Mouse (Mus musculus): ENCODE measurements around the gene Sorbs1.

The Sorbs1 gene

GRCm38 (mm10) chr19:40302916-40303315 lies 210.7 kb downstream of the Sorbs1 start:
- peak; percentile 70 for DNase-seq (ENCODE audit: low read depth, low spot score)

DNA sequence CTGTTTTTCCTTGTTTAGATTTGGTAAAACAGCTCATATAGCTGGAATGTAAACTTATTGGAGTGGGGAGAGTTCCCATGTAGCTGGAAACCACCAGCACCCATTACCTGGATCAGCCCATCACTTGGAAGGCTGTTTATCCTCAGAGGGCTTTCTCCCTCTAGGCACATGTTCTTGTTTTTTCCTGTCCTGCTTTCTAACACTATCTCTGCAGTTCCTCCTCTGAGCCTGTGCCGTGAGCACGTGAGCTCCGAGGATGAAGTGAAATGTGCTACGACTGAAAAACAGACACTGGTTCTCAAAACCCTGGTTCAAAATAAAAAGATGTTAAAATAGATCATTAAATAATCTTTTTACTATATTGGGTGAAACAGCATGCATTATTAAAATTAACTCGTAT lies 211.1 kb downstream of the Sorbs1 start:
- DNase-seq (ENCODE audit: low read depth, low spot score), result peak; percentile 45

DNA sequence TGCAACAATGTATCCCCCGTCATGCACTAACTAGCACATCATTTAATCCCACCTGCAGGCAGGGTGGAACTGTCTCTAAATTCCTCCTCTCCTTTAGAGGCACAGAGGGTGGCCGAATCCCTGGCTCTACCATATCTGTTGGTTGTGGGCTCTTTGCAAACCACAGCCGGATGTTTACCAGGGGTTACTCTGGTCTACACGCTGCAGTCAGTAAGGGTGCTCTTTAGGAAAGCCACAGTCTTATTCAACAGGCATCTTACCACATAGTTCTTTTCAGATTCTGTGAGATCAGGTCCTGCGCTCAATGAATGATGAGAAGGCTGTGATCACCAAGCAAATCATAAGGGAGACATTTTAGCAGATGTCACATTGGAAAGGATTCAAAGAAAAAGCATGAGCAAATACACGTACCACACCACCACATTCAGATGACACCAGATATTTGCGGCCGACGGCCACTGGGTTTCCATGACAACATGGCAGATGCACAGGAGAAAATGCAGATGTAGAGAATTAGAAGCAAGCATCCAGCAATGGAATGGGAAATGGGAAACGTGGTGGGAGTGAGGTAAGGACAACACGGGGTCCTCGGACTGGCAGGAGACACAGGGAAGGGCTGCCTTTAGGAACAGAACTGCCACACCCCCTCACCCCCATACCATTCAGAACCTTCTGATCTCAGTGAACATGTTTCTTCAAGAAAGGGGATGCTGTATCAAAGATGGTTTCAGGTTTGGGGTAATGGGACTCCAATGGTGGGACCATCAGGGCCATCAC lies 213.4 kb downstream of the Sorbs1 start:
- peak; percentile 68 for DNase-seq (ENCODE audit: low read depth, low spot score)

GRCm38 (mm10) chr19:40299182-40299581 lies 214.4 kb downstream of the Sorbs1 start:
- DNase-seq (ENCODE audit: low read depth, low spot score), result peak; percentile 63

- DNase-seq (ENCODE audit: low read depth, low spot score), result peak; percentile 91
Measured at GRCm38 (mm10) chr19:40298574-40298973, 215.0 kb downstream of the Sorbs1 start.

DNA sequence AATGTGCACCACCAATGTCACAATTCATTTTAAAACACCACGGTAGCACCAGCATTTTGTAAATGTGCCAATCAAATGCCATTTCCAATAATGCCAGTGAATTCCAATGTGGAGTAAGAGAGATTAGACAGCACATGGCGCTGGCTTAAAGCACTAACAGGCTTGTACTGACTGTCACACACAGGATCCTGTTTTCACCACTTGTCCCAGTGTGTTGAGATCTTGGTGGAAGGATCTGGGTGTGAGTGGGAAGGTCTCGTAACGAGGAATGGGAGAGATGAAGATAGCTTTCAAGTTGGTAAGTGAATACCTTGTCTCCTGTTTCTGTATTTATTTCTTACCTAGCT lies 215.8 kb downstream of the Sorbs1 start:
- DNase-seq (ENCODE audit: low read depth, low spot score), result peak; percentile 54

GRCm38 (mm10) chr19:40297078-40297797 lies 216.3 kb downstream of the Sorbs1 start:
- DNase-seq (ENCODE audit: low read depth, low spot score), result peak; percentile 80

DNA sequence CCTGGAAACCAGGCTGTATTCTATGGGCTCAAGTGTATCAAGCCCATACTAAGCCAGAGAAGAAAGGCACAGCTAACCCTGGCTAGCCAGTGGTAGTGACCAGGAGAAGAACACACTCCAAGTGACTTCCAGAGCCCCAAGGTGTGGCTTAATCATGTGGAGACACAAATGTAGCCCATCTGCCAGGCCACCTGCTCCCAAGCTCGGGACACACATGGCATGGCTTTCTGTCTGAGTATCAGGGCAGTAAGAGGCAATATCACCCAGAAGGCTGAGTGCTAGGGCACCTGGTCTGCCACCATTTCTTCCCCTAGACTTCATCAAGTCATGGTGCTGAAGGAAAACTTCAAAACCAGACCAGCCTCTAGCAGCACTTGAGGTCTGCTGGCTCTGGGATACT lies 219.3 kb downstream of the Sorbs1 start:
- peak; percentile 66 for DNase-seq (ENCODE audit: low read depth, low spot score)

- DNase-seq (ENCODE audit: low read depth, low spot score), result no peak
Measured at GRCm38 (mm10) chr19:40293791-40294190, 219.8 kb downstream of the Sorbs1 start.

- DNase-seq (ENCODE audit: low read depth, low spot score), result peak; percentile 65
Measured at GRCm38 (mm10) chr19:40290099-40290724, 223.4 kb downstream of the Sorbs1 start.

DNA sequence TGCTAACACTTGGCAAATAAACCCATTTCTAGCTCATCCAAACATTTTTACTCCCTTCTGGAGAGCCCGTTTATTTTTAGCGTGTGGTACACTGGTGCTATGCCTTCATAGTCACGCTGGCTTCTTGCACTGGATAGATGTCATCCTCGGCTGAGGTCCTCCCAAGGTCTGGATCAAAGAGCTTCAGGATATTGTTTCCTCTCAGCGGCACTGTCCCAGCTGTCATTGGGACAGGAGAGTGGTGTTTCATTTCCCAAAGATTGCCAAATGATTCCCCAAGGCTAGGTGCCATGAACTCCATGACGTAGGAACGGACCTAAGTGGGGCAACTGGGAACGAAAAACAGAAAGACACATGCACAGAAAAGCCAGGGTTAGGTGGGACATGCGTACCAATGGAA lies 225.2 kb downstream of the Sorbs1 start:
- DNase-seq (ENCODE audit: low read depth, low spot score), result no peak

GRCm38 (mm10) chr19:40284704-40285103 lies 228.9 kb downstream of the Sorbs1 start:
- no peak for DNase-seq (ENCODE audit: low read depth, low spot score)

DNA sequence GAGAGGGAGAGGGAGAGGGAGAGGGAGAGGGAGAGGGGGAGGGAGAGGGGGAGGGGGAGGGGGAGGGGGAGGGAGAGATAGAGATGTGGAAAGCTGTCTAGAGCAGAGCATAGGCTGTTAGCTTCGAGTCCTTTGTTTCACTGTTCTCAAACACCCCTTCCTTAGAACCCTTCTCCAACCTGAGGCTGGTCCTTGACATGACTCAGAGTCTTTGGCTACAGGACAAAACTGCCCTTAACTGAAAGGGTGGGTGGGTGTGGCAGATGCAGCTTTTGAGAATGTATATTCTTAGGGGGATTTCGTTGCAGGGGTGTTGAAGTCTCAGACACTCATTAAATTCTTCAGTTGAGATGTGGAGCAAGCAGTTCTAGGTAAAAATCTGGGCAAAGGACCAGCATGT lies 230.2 kb downstream of the Sorbs1 start:
- DNase-seq (ENCODE audit: low read depth, low spot score), result no peak

DNA sequence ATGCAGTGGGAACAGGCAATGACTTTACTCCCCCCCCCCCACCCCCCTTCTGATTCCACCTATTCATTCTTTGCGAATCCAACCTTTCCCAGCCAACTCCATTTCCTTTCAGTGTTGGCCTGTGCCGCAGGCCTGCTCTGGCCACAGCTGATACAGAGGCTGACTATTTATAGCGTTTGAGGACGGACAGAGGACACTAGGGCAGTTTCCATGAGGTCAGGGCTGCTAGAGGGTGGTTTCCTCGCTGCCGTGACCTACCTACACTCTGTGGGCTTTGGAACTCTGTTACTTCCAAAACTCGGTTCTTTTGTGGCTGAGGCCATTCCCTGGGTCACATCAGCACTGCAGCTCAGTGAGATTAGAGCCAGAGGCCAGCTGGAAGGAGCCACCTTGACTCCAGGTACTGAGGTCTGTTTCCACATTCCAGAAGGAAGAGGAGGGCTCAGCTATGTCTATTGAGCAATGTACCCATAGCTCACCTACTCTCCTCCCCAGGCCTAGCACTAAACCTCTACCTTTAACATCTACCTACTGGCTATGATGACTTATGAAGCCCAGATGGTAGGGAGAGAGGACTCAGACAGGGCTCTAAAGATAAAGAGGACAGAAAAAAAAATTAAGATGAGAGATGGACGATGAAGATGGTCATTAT lies 235.1 kb downstream of the Sorbs1 start:
- DNase-seq (ENCODE audit: low read depth, low spot score), result no peak

- DNase-seq (ENCODE audit: low read depth, low spot score), result no peak
Measured at GRCm38 (mm10) chr19:40277494-40277893, 236.1 kb downstream of the Sorbs1 start.

GRCm38 (mm10) chr19:40275401-40276188 lies 238.0 kb downstream of the Sorbs1 start:
- DNase-seq (ENCODE audit: low read depth, low spot score), result no peak

DNA sequence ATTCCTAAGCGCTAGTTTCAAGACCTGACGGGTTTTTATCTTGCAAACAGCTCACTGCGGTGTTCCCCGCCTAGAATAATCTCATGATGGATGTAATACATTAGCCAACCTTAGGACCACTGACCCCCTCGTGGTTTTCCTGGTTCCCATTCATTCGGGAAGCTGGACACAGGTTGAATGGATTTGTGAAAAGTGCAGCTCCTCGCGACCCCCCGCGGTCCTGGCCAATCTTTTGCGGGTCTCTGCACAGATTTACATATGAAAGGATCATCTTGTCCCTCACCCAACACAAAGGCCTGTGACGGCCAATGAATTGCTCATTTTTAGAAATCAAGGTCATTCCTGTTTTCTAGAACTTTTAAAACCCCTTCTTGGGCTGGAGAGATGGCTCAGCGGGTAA lies 240.9 kb downstream of the Sorbs1 start:
- no peak for DNase-seq (ENCODE audit: low read depth, low spot score)

DNA sequence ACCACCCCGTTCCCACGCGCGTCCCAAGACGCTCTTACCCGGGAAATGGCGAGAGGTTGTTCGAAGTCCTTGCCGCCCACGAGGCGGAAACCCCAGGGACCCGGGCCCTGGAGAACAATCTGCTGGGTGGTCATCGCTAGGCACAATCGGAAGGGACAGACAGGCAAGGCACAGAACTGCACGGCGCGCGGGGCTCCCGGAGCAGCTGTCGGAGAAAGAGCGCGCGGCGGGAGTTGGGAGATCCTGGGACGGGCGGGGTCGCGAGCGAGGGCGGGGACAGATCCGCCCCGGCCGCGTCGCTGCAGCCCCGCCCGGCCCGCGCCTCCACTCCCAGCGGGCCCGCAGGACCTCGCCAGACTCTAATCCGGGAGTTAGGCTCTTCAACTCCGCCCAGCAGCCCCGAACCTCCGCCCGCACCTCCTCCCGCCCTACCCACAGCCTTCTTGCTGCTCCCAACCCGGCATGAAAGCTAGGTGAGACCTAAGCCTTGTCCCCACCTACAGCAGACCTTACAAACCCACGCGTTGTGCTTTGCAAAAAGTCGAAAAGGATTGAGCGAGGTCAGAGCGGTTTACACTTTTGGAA lies 242.2 kb downstream of the Sorbs1 start, which contains the start of gene Pdlim1:
Gene Pdlim1, minus strand, starts transcription at position 535 of the 585 bp plus-strand sequence.
- DNase-seq (ENCODE audit: low read depth, low spot score), result peak; percentile 48

DNA sequence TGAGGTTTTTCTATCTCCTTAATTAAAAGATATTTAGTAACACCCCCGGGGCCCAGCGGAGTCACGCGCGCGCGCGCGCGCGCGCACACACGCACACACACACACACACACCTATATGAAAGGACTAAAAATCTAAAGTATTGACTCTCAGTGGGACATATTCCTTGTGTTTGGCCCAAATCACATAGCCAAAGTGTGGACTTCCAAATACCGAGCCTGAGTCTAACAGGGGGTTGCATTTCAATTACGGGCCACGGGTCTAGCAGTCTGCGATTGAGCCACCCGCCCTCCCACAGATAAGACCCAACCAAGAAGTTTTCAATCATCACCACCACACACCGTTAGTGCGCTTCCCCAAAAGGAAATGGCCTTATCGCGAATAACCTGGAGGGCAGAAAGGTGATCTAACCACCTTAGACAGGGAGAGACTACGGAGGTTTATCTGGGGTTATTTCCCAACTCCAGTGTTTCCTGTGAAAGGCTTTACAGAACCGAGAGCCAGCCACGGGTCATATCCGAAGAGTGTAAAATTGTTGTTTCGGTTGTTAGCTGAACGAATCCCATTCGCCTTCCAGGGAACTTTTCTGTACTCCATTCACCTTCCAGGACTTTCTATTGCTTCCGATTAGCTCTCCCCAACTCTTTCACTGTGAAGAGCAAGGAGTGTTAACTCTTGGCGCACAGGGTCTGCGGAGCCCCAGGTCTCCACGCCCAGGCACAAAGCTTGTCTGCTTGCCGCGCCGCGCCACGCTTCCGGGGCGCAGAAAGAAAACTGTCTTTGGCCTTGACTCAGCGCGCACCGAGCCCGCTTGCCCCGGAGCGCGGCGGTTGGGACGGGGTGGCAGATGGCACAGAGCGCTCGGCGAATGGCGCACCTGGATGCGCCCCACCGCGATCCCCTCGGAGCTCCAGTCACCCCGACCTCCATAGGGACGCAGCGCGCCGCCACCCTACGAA lies 242.9 kb downstream of the Sorbs1 start:
- DNase-seq (ENCODE audit: low read depth, low spot score), result no peak

GRCm38 (mm10) chr19:40269526-40269925 lies 244.1 kb downstream of the Sorbs1 start:
- DNase-seq (ENCODE audit: low read depth, low spot score), result peak; percentile 38
